Mouse (Mus musculus) bone marrow, adult 2 months (tissue): ENCODE measurements around the gene Zdhhc20.

Experiments used
- CTCF ChIP-seq: fragments of 200-500 bp; IDR thresholded peaks from 2 replicates; pipeline ENCODE4 v1.5.1; 2011; ENCODE audit warnings: low read length, control low read depth; ENCODE audit not compliant: control insufficient read depth, insufficient read depth
- POLR2A ChIP-seq: fragments of 200-500 bp; IDR thresholded peaks from 2 replicates; pipeline ENCODE4 v1.6.1; 2011; ENCODE audit warnings: low read depth, mild to moderate bottlenecking, control low read depth, low read length, borderline replicate concordance; ENCODE audit not compliant: control insufficient read depth

GRCm38 (mm10) chr14:57892961-57893360 lies 2.9 kb upstream of the Zdhhc20 start:
- TF ChIP-seq CTCF = no peak
- TF ChIP-seq POLR2A = no peak
